In the genomic region with DNA sequence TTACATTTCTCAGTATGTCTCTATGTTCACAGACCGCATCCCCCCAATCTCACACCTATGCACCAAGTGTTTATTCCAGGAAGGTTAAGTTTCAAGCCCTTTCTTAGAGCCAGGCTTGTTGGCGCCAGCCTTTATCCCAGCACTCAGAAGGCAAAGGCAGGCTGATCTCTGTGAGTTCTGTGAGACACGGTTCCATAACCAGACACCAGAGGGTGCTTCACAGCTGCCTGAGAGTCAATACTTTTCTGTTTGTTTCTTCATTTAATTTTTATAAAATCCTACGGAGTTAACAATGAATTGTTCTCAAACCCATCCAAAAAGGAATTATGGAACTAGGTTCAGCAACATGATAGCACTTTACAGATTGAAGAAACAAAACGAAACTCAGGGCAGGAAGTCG, we compare ENCODE assay signal across 23 mouse cellular contexts.
DNase-seq lines count a peak whose midpoint lies in the region; ATAC-seq and TF ChIP-seq lines count a peak whose summit lies in the region.
"Had no signal": no experiment of that assay in that cellular context is flagged by ENCODE, and none has a peak within 500 bp of the region (broad histone marks: within the 10 kb centered on the region; RNA-seq: fewer than 3 reads in every experiment).

No protein-coding gene starts in this region.

- TF ChIP-seq POLR2A in kidney, adult 2 months (IDR thresholded peaks at IDR 0.05; ENCODE audit: low read depth, low read length): no peak
- TF ChIP-seq POLR2A in cortical plate, adult 2 months (IDR thresholded peaks at IDR 0.05; ENCODE audit: extremely low read depth, insufficient read depth, low read length): no peak

- no peaks in the 10 kb centered on the region for H3K9me3 ChIP-seq in kidney, embryonic 15.5 days (replicated peaks)
- no peaks in the 10 kb centered on the region for H3K9me3 ChIP-seq in lung, postnatal 0 days (ENCODE audit: low read length)
- H3K9me3 ChIP-seq: heart, embryonic 12.5 days; limb, embryonic 15.5 days; liver, embryonic 15.5 days; megakaryocyte, embryonic 14.5 days had no signal

- H3K4me1 ChIP-seq in kidney, adult 2 months (ENCODE audit: control insufficient read depth, insufficient read depth, low read length): peaks cover 14% of the 10 kb centered on the region; the same call in 1 of the 2 replicates
- H3K4me1 ChIP-seq in kidney, embryonic 15.5 days: no peaks in the 10 kb centered on the region
- no peaks in the 10 kb centered on the region for H3K4me1 ChIP-seq in lung, postnatal 0 days (ENCODE audit: insufficient read depth, low read depth, low read length)
- H3K4me1 ChIP-seq in cortical plate, adult 2 months (ENCODE audit: control insufficient read depth, insufficient read depth, low read length): 0 out of 2 replicates have a peak, but pooled peaks cover 2% of the 10 kb centered on the region
- H3K4me1 ChIP-seq: heart, embryonic 12.5 days; limb, embryonic 15.5 days; liver, embryonic 15.5 days; megakaryocyte, embryonic 14.5 days had no signal

- H3K27me3 ChIP-seq in kidney, adult 2 months (replicated peaks; ENCODE audit: control insufficient read depth, insufficient read depth, low read length): no peaks in the 10 kb centered on the region
- H3K27me3 ChIP-seq in kidney, embryonic 15.5 days: no peaks in the 10 kb centered on the region
- no peaks in the 10 kb centered on the region for H3K27me3 ChIP-seq in lung, postnatal 0 days (replicated peaks; ENCODE audit: insufficient read depth, low read length)
- H3K27me3 ChIP-seq: heart, embryonic 12.5 days; limb, embryonic 15.5 days; liver, embryonic 15.5 days; megakaryocyte, embryonic 14.5 days had no signal

- no peak overlapping the region for H3K27ac ChIP-seq in kidney, adult 2 months (ENCODE audit: insufficient read depth, low read depth, low read length)
- no peak overlapping the region for H3K27ac ChIP-seq in kidney, embryonic 15.5 days
- no peak overlapping the region for H3K27ac ChIP-seq in lung, postnatal 0 days (ENCODE audit: low read length)
- H3K27ac ChIP-seq in cortical plate, adult 2 months (ENCODE audit: insufficient read depth, low read length): no peak overlapping the region
- H3K27ac ChIP-seq: limb, embryonic 15.5 days; liver, embryonic 15.5 days had no signal

- H3K4me2 ChIP-seq in kidney, embryonic 15.5 days: no peak overlapping the region
- no peak overlapping the region for H3K4me2 ChIP-seq in lung, postnatal 0 days (replicated peaks; ENCODE audit: low read depth, low read length)
- H3K4me2 ChIP-seq: heart, embryonic 12.5 days; limb, embryonic 15.5 days; liver, embryonic 15.5 days had no signal

- DNase-seq in kidney, adult 2 months: no peak
- DNase-seq in lung, postnatal 0 days (ENCODE audit: low spot score): no peak
- no peak for DNase-seq in lung, postnatal 4 days
- peak; percentile 40 for DNase-seq in brain, adult 2 months (ENCODE audit: low read depth, low spot score)
- no peak for DNase-seq in urinary bladder, postnatal 10 days (ENCODE audit: low spot score)
- DNase-seq: adrenal gland, adult 8-10 months; cerebellum, adult 2 months; cerebellum, postnatal 25 days; gastrocnemius, postnatal 10 days; heart, adult 11 months; heart, postnatal 10 days; kidney, adult 8-10 months; kidney, postnatal 25 days; left cerebral cortex, postnatal 4 days; lung, postnatal 14 days had no signal

- no peak overlapping the region for H3K4me3 ChIP-seq in kidney, adult 2 months (ENCODE audit: insufficient read depth, low read depth, low read length)
- no peak overlapping the region for H3K4me3 ChIP-seq in kidney, embryonic 15.5 days (replicated peaks)
- H3K4me3 ChIP-seq in lung, postnatal 0 days (ENCODE audit: low read depth, low read length): no peak overlapping the region
- H3K4me3 ChIP-seq in cortical plate, adult 2 months (ENCODE audit: insufficient read depth, low read length): no peak overlapping the region
- H3K4me3 ChIP-seq: heart, embryonic 12.5 days; limb, embryonic 15.5 days; liver, embryonic 15.5 days; megakaryocyte, embryonic 14.5 days had no signal

- H3K36me3 ChIP-seq in kidney, adult 2 months (ENCODE audit: control insufficient read depth, insufficient read depth, low read length): peaks cover 9% of the 10 kb centered on the region
- peaks cover 17% of the 10 kb centered on the region for H3K36me3 ChIP-seq in kidney, embryonic 15.5 days
- 0 out of 2 replicates have a peak, but pooled peaks cover 3% of the 10 kb centered on the region for H3K36me3 ChIP-seq in lung, postnatal 0 days (ENCODE audit: insufficient read depth, low read length)

- H3K9ac ChIP-seq in kidney, embryonic 15.5 days: no peak overlapping the region
- H3K9ac ChIP-seq in lung, postnatal 0 days (replicated peaks; ENCODE audit: low read depth): no peak overlapping the region
- H3K9ac ChIP-seq: heart, embryonic 12.5 days; limb, embryonic 15.5 days; liver, embryonic 15.5 days had no signal

- TF ChIP-seq EP300 in lung, postnatal 0 days (IDR thresholded peaks at IDR 0.05): no peak

- 77% methylated on average over 6 of the region's 6 CpGs for WGBS in kidney, adult 2 months
- 82% methylated on average over 6 of the region's 6 CpGs for WGBS in kidney, embryonic 15.5 days
- 82% methylated on average over 6 of the region's 6 CpGs for WGBS in lung, postnatal 0 days

- no peak for ATAC-seq in kidney, embryonic 15.5 days (replicated peaks; ENCODE audit: low FRiP score)
- no peak for ATAC-seq in lung, postnatal 0 days
- ATAC-seq: activated CD4-positive, CD25-positive, alpha-beta regulatory T cell, adult 4 months; forebrain, embryonic 14.5 days had no signal

- TF ChIP-seq CTCF in kidney, adult 2 months (conservative IDR thresholded peaks at IDR 0.05; ENCODE audit: insufficient read depth, insufficient read length, low read depth, low read length): 0 out of 2 replicates have a peak, but pooled peaks have one; percentile 17
- peak; percentile 27 for TF ChIP-seq CTCF in lung, postnatal 0 days (IDR thresholded peaks at IDR 0.05)
- peak; percentile 26; the same call in 1 of the 2 replicates for TF ChIP-seq CTCF in cortical plate, adult 2 months (IDR thresholded peaks at IDR 0.05; ENCODE audit: extremely low read depth, insufficient read depth, low read length)
